16 mouse cellular contexts compared by ENCODE assay signal in genomic region chr6:3511116-3511515, GRCm38 (mm10). TPM values are rescaled to one million over a fixed set of nuclear protein-coding genes. Genes with fewer than 3 reads are reported as not detected.
DNase-seq lines count a peak whose midpoint lies in the region; ATAC-seq and TF ChIP-seq lines count a peak whose summit lies in the region.
"Had no signal": no experiment of that assay in that cellular context is flagged by ENCODE, and none has a peak within 500 bp of the region (broad histone marks: within the 10 kb centered on the region; RNA-seq: fewer than 3 reads in every experiment).

No protein-coding gene starts in this region.

- H3K4me1 ChIP-seq in cerebellum, adult 2 months (ENCODE audit: control insufficient read depth, insufficient read depth, low read length) = peaks cover 3% of the 10 kb centered on the region
- peaks cover 5% of the 10 kb centered on the region; the same call in 1 of the 2 replicates for H3K4me1 ChIP-seq in forebrain, embryonic 11.5 days (replicated peaks; ENCODE audit: control insufficient read depth, insufficient read depth, low read length)
- peaks cover 7% of the 10 kb centered on the region for H3K4me1 ChIP-seq in hindbrain, embryonic 12.5 days
- H3K4me1 ChIP-seq in midbrain, embryonic 13.5 days (replicated peaks) = peaks cover 28% of the 10 kb centered on the region
- H3K4me1 ChIP-seq: intestine, embryonic 15.5 days; limb, embryonic 15.5 days had no signal

- peak overlapping the region; percentile 18 for H3K4me3 ChIP-seq in cerebellum, adult 2 months (replicated peaks; ENCODE audit: insufficient read depth, low read depth, low read length)
- H3K4me3 ChIP-seq in forebrain, embryonic 11.5 days (ENCODE audit: low read depth, low read length) = no peak overlapping the region
- H3K4me3 ChIP-seq in hindbrain, embryonic 12.5 days = no peak overlapping the region
- peak overlapping the region; percentile 2; the same call in 1 of the 2 replicates for H3K4me3 ChIP-seq in midbrain, embryonic 13.5 days (replicated peaks)
- H3K4me3 ChIP-seq: intestine, embryonic 15.5 days; limb, embryonic 15.5 days had no signal

- no peaks in the 10 kb centered on the region for H3K27me3 ChIP-seq in cerebellum, adult 2 months (ENCODE audit: control insufficient read depth, insufficient read depth, low read length)
- no peaks in the 10 kb centered on the region for H3K27me3 ChIP-seq in forebrain, embryonic 11.5 days (ENCODE audit: control insufficient read depth, insufficient read depth, low read length)
- H3K27me3 ChIP-seq in hindbrain, embryonic 12.5 days = no peaks in the 10 kb centered on the region
- no peaks in the 10 kb centered on the region for H3K27me3 ChIP-seq in midbrain, embryonic 13.5 days
- H3K27me3 ChIP-seq: CH12.LX; intestine, embryonic 15.5 days; limb, embryonic 15.5 days had no signal

- ATAC-seq in cerebellum, adult (ENCODE audit: insufficient number of reproducible peaks, low FRiP score, low TSS enrichment) = no peak
- ATAC-seq in forebrain, embryonic 11.5 days (replicated peaks; ENCODE audit: low FRiP score) = no peak
- no peak for ATAC-seq in hindbrain, embryonic 12.5 days (ENCODE audit: low FRiP score)
- no peak for ATAC-seq in midbrain, embryonic 13.5 days
- ATAC-seq: intestine, embryonic 15.5 days; liver, postnatal 0 days had no signal

- no peaks in the 10 kb centered on the region for H3K9me3 ChIP-seq in forebrain, embryonic 11.5 days (ENCODE audit: control insufficient read depth, low read length)
- H3K9me3 ChIP-seq in hindbrain, embryonic 12.5 days (replicated peaks) = no peaks in the 10 kb centered on the region
- no peaks in the 10 kb centered on the region for H3K9me3 ChIP-seq in midbrain, embryonic 13.5 days
- H3K9me3 ChIP-seq: intestine, embryonic 15.5 days; limb, embryonic 15.5 days had no signal

- 47% methylated on average over 10 of the region's 10 CpGs for WGBS in cerebellum, adult 2 months
- WGBS in forebrain, embryonic 11.5 days = 64% methylated on average over 10 of the region's 10 CpGs
- WGBS in hindbrain, embryonic 12.5 days = 75% methylated on average over 10 of the region's 10 CpGs
- 52% methylated on average over 10 of the region's 10 CpGs for WGBS in midbrain, embryonic 13.5 days

- no peak overlapping the region for H3K27ac ChIP-seq in cerebellum, adult 2 months (ENCODE audit: insufficient read depth, low read length)
- peak overlapping the region; percentile 82; the same call in 1 of the 2 replicates for H3K27ac ChIP-seq in forebrain, embryonic 11.5 days (ENCODE audit: low read depth, low read length)
- H3K27ac ChIP-seq in hindbrain, embryonic 12.5 days = peak overlapping the region; percentile 86
- H3K27ac ChIP-seq in midbrain, embryonic 13.5 days = peak overlapping the region; percentile 87
- H3K27ac ChIP-seq: intestine, embryonic 15.5 days; limb, embryonic 15.5 days had no signal

- TF ChIP-seq POLR2A in cerebellum, adult 2 months (IDR thresholded peaks at IDR 0.05; ENCODE audit: borderline replicate concordance, insufficient read depth, low read length) = no peak

- no peaks in the 10 kb centered on the region for H3K36me3 ChIP-seq in forebrain, embryonic 11.5 days (ENCODE audit: control insufficient read depth, insufficient read depth, low read length)
- H3K36me3 ChIP-seq in hindbrain, embryonic 12.5 days = no peaks in the 10 kb centered on the region
- H3K36me3 ChIP-seq in midbrain, embryonic 13.5 days = 0 out of 2 replicates have a peak, but pooled peaks cover 3% of the 10 kb centered on the region
- H3K36me3 ChIP-seq: intestine, embryonic 15.5 days; limb, embryonic 15.5 days had no signal

- no peak overlapping the region for H3K9ac ChIP-seq in forebrain, embryonic 11.5 days (ENCODE audit: low read length)
- H3K9ac ChIP-seq in hindbrain, embryonic 12.5 days = no peak overlapping the region
- peak overlapping the region; percentile 64 for H3K9ac ChIP-seq in midbrain, embryonic 13.5 days (replicated peaks)
- H3K9ac ChIP-seq: intestine, embryonic 15.5 days; limb, embryonic 15.5 days; liver, postnatal 0 days had no signal

- H3K4me2 ChIP-seq in forebrain, embryonic 11.5 days (ENCODE audit: low read depth, low read length, severe bottlenecking) = peak overlapping the region; percentile 37; the same call in 1 of the 2 replicates
- peak overlapping the region; percentile 44 for H3K4me2 ChIP-seq in hindbrain, embryonic 12.5 days (replicated peaks)
- H3K4me2 ChIP-seq in midbrain, embryonic 13.5 days (replicated peaks) = peak overlapping the region; percentile 46
- H3K4me2 ChIP-seq: intestine, embryonic 15.5 days; limb, embryonic 15.5 days had no signal

- DNase-seq in cerebellum, adult 2 months = peak in 1 of 2 experiments; percentile 25
- DNase-seq in forebrain, embryonic 11.5 days (ENCODE audit: low spot score) = no peak
- DNase-seq in lung, postnatal 25 days (ENCODE audit: low spot score) = no peak
- DNase-seq in natural killer cell, adult 2 months (ENCODE audit: low spot score in 2 of 2) = no peak
- DNase-seq in spleen, postnatal 36 days (ENCODE audit: low spot score in 2 of 2) = no peak
- DNase-seq: heart, adult 18-20 months; liver, postnatal 0 days; lung, postnatal 4 days; thymus, postnatal 4 days had no signal

- TF ChIP-seq CTCF in cerebellum, adult 2 months (IDR thresholded peaks at IDR 0.05; ENCODE audit: borderline replicate concordance, insufficient read depth, low read depth, low read length) = no peak

RNA-seq across cellular contexts. Expression of gene Vps50, which starts 12.9 kb away (rescaled TPM):
- polyA plus RNA-seq in cerebellum, adult 2 months (2012; rRNA removed) = 28.1 and 29.2 TPM in 2 replicates
- polyA plus RNA-seq in forebrain, embryonic 11.5 days (2014; fragmentation: Nextera tagmentation; extraction: Ambion mirVana) = 37.5 and 50.2 TPM in 2 replicates
- 40.0 and 41.3 TPM in 2 replicates for polyA plus RNA-seq in hindbrain, embryonic 12.5 days (2016; fragmentation: Nextera tagmentation; extraction: Ambion mirVana)
- 47.7 and 52.6 TPM in 2 replicates for polyA plus RNA-seq in midbrain, embryonic 13.5 days (2015; fragmentation: Nextera tagmentation; extraction: Ambion mirVana)

RNA-seq across cellular contexts. Expression of gene Hepacam2, which starts 13.0 kb away (rescaled TPM):
- polyA plus RNA-seq in cerebellum, adult 2 months (2012; rRNA removed) = 0.33 and 0.70 TPM in 2 replicates
- polyA plus RNA-seq in forebrain, embryonic 11.5 days (2014; fragmentation: Nextera tagmentation; extraction: Ambion mirVana) = 1.2 and 1.3 TPM in 2 replicates
- 1.7 and 1.8 TPM in 2 replicates for polyA plus RNA-seq in hindbrain, embryonic 12.5 days (2016; fragmentation: Nextera tagmentation; extraction: Ambion mirVana)
- 4.0 and 4.4 TPM in 2 replicates for polyA plus RNA-seq in midbrain, embryonic 13.5 days (2015; fragmentation: Nextera tagmentation; extraction: Ambion mirVana)
- polyA plus RNA-seq: heart, postnatal 0 days had no signal

Comparison
In these comparisons a context has a peak if more than half of its experiments do, and no peak if none do; other contexts are left out.
1. H3K4me3 ChIP-seq: peak in cerebellum, adult 2 months (single experiment) and midbrain, embryonic 13.5 days (single experiment); none in forebrain, embryonic 11.5 days (single experiment) and hindbrain, embryonic 12.5 days (single experiment).
2. Peak in every context shown above with its lines, with median percentiles within 50 percentile points of each other: H3K4me2 ChIP-seq.